Mouse (Mus musculus) liver, postnatal 0 days (tissue): ENCODE measurements around the gene Rin3. TPM values are rescaled to one million over a fixed set of nuclear protein-coding genes. Genes with fewer than 3 reads are reported as not detected.

Source experiments
- ATAC-seq: fragments of 200-750 bp; cut with Nextera tagmentation; 2 replicates; pipeline ENCODE4 v1.8.0; 2017; ENCODE audit warnings: mild to moderate bottlenecking, moderate library complexity
- DNase-seq: peaks from one replicate; pipeline ENCODE4 v3.0.0-alpha.2; 2016
- H3K27ac ChIP-seq: fragments of 300-500 bp; sonication (generic); 2 replicates; pipeline ENCODE4 v1.5.1; 2014; ENCODE audit warnings: antibody characterized with exemption, moderate library complexity, mild to moderate bottlenecking, low read depth
- H3K27me3 ChIP-seq: fragments of 300-500 bp; sonication (generic); 2 replicates; pipeline ENCODE4 v1.6.1; 2014; ENCODE audit warnings: low read length, control low read depth, mixed read lengths; ENCODE audit not compliant: insufficient read depth
- H3K36me3 ChIP-seq: fragments of 300-500 bp; sonication (generic); replicated peaks from 2 replicates; pipeline ENCODE4 v1.6.1; 2014; ENCODE audit warnings: mild to moderate bottlenecking, control low read depth, low read length, moderate library complexity, mixed read lengths; ENCODE audit not compliant: insufficient read depth
- H3K4me1 ChIP-seq: fragments of 300-500 bp; sonication (generic); 2 replicates; pipeline ENCODE4 v1.6.1; 2014; ENCODE audit warnings: antibody characterized with exemption, mild to moderate bottlenecking, control low read depth; ENCODE audit not compliant: insufficient read depth
- H3K4me2 ChIP-seq: fragments of 300-500 bp; sonication (generic); 2 replicates; pipeline ENCODE4 v1.6.1; 2014; ENCODE audit warnings: low read depth, mild to moderate bottlenecking, low read length, moderate library complexity, mixed read lengths
- H3K4me3 ChIP-seq: fragments of 300-500 bp; sonication (generic); 2 replicates; pipeline ENCODE4 v1.5.1; 2014; ENCODE audit warnings: low read depth, low read length
- H3K9ac ChIP-seq: fragments of 300-500 bp; sonication (generic); replicated peaks from 2 replicates; pipeline ENCODE4 v1.6.1; 2014; ENCODE audit warnings: mild to moderate bottlenecking, moderate library complexity
- H3K9me3 ChIP-seq: fragments of 300-500 bp; sonication (generic); 2 replicates; pipeline ENCODE4 v1.6.1; 2016; ENCODE audit warnings: mild to moderate bottlenecking, control low read depth, low read length, mixed read lengths
- CTCF ChIP-seq: sonication (generic); IDR thresholded peaks from 2 replicates; pipeline ENCODE4 v1.5.1; 2016; ENCODE audit warnings: antibody characterized with exemption, low read depth
- EP300 ChIP-seq: IDR thresholded peaks from 2 replicates; pipeline ENCODE4 v1.6.1; 2016; ENCODE audit warnings: antibody characterized with exemption, low read depth, mild to moderate bottlenecking
- WGBS: fragments of 180-500 bp; shearing (Covaris S2); extraction: QIAGEN DNeasy Blood & Tissue Kit; methylation state at CpG from one replicate; pipeline ENCODE4 v1.1.7; 2014; ENCODE audit not compliant: insufficient replicate concordance; 5-methylcytosine and 5-hydroxymethylcytosine counted together
- polyA plus RNA-seq: library from polyadenylated mRNA; unstranded; fragments of >200 nt; fragmentation: Nextera tagmentation; extraction: Ambion mirVana; gene quantifications from 2 replicates; pipeline ENCODE4 v1.2.1, GENCODE M21; 2015

Gene Rin3
- polyA plus RNA-seq, 1 experiment from 2014 or later, result 10.0 TPM

DNA sequence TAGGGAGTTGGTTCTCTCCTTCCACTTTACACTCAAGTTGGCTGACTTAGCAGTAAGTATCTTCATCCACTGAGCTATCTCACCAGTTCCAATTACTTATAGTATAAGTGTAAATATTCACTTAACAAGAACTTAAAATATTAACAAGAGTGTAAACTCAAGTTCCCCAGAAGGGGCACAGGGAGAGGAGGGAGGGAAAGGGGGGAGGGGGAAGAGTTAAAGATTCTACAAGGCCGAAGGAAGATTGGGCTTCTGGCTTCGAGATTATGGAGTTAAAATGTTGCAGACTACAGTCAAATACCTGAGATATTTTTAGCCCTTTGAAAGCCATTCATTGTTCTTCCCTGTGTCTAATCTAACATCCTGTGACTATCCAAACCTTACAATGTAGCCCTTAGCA is 141.6 kb downstream of the Rin3 start:
- 57% methylated on average over 2 of the region's 2 CpGs for WGBS
- H3K36me3 ChIP-seq, result no peaks in the 10 kb centered on the region
- H3K27me3 ChIP-seq, result no peaks in the 10 kb centered on the region
- peaks cover 3% of the 10 kb centered on the region for H3K4me1 ChIP-seq
- TF ChIP-seq EP300, result no peak
- no peak for TF ChIP-seq CTCF
- no peaks in the 10 kb centered on the region for H3K9me3 ChIP-seq
- H3K4me3 ChIP-seq, result no peak overlapping the region
- no peak overlapping the region for H3K9ac ChIP-seq
- no peak overlapping the region for H3K27ac ChIP-seq
- H3K4me2 ChIP-seq, result no peak overlapping the region
- no peak for ATAC-seq
- no peak for DNase-seq

GRCm38 (mm10) chr12:102425048-102425578 is 142.3 kb downstream of the Rin3 start:
- H3K27me3 ChIP-seq, result no peaks in the 10 kb centered on the region
- no peak overlapping the region for H3K4me3 ChIP-seq
- no peak overlapping the region for H3K4me2 ChIP-seq
- ATAC-seq (no peak), DNase-seq (no peak)
- WGBS, result 64% methylated on average over 4 of the region's 4 CpGs
- no peaks in the 10 kb centered on the region for H3K36me3 ChIP-seq
- no peak overlapping the region for H3K9ac ChIP-seq
- H3K9me3 ChIP-seq, result no peaks in the 10 kb centered on the region
- no peak overlapping the region for H3K27ac ChIP-seq
- peaks cover 3% of the 10 kb centered on the region for H3K4me1 ChIP-seq
- TF ChIP-seq CTCF, result no peak
- TF ChIP-seq EP300, result no peak

DNA sequence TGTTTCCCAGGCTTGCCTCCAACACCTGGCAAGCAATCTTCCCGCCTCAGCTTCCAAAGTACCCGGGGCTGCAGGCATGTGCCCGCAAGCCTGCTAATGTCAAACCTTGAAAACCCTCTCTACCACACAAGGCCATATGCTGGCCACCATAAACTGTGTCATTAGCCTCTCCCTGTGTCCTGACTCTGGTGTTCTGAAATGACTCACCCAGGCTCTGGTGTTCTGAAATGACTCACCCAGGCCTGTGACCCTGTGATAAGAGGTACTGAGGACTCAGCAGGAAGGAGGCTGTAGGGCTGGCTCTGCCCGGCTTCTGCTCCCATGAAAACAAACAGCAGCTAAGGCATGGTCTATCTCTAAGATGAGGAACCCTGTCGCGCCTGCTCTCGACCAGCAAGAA is 143.4 kb downstream of the Rin3 start:
- no peak overlapping the region for H3K4me2 ChIP-seq
- no peak overlapping the region for H3K27ac ChIP-seq
- H3K9me3 ChIP-seq, result no peaks in the 10 kb centered on the region
- H3K4me3 ChIP-seq, result no peak overlapping the region
- no peak overlapping the region for H3K9ac ChIP-seq
- 70% methylated on average over 7 of the region's 7 CpGs for WGBS
- peak; percentile 95 for ATAC-seq
- H3K36me3 ChIP-seq, result no peaks in the 10 kb centered on the region
- no peaks in the 10 kb centered on the region for H3K4me1 ChIP-seq
- H3K27me3 ChIP-seq, result no peaks in the 10 kb centered on the region
- peak; percentile 40 for DNase-seq
- TF ChIP-seq EP300 (peak; percentile 81), CTCF (no peak)

GRCm38 (mm10) chr12:102429656-102430055 is 146.8 kb downstream of the Rin3 start:
- Histone ChIP-seq H3K4me1 (no peaks in the 10 kb centered on the region), H3K9ac (no peak overlapping the region), H3K27me3 (no peaks in the 10 kb centered on the region), H3K4me3 (no peak overlapping the region), H3K4me2 (no peak overlapping the region), H3K9me3 (no peaks in the 10 kb centered on the region), H3K27ac (no peak overlapping the region), H3K36me3 (no peaks in the 10 kb centered on the region)
- no peak for ATAC-seq
- TF ChIP-seq EP300, result no peak
- 93% methylated on average over 5 of the region's 5 CpGs for WGBS
- DNase-seq, result no peak

- TF ChIP-seq EP300, result no peak
- TF ChIP-seq CTCF, result no peak
- no peak for ATAC-seq
- H3K27me3 ChIP-seq, result no peaks in the 10 kb centered on the region
Measured at GRCm38 (mm10) chr12:102430228-102430627, 147.4 kb downstream of the Rin3 start.

DNA sequence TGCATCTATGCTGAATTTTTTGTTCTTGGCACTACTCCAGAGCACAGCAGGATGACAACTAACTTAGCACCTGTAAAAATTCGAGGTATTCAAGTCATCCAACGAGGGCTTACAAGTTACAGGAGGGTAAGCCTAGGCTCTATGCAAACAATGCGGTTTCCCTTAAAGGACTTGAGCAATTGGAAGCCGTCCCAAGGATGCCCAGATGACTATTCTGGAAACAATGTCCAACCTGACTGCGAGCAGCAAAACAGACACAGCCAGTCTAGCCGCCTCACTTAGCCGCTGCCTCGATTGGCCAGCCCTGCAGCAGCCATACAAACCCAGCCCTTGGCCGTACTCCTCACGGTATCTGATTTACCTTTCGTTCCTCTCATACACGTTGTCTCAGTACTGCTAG is 149.4 kb downstream of the Rin3 start:
- Histone ChIP-seq H3K36me3 (no peaks in the 10 kb centered on the region), H3K27ac (no peak overlapping the region), H3K9ac (no peak overlapping the region), H3K4me3 (no peak overlapping the region), H3K27me3 (no peaks in the 10 kb centered on the region), H3K4me2 (no peak overlapping the region), H3K9me3 (no peaks in the 10 kb centered on the region), H3K4me1 (no peaks in the 10 kb centered on the region)
- DNase-seq (no peak), ATAC-seq (no peak)
- 81% methylated on average over 12 of the region's 12 CpGs for WGBS
- TF ChIP-seq CTCF (no peak), EP300 (no peak)

More at GRCm38 (mm10) chr12:102430228-102430627, 147.4 kb downstream of the Rin3 start:
- DNase-seq, result no peak
- no peak overlapping the region for H3K9ac ChIP-seq
- no peaks in the 10 kb centered on the region for H3K9me3 ChIP-seq
- no peak overlapping the region for H3K4me2 ChIP-seq
- no peak overlapping the region for H3K4me3 ChIP-seq
- no peaks in the 10 kb centered on the region for H3K4me1 ChIP-seq
- no peaks in the 10 kb centered on the region for H3K36me3 ChIP-seq
- 52% methylated on average over 4 of the region's 4 CpGs for WGBS
- no peak overlapping the region for H3K27ac ChIP-seq

GRCm38 (mm10) chr12:102434107-102434506 is 151.3 kb downstream of the Rin3 start:
- H3K9ac ChIP-seq, result no peak overlapping the region
- ATAC-seq, result no peak
- no peak overlapping the region for H3K27ac ChIP-seq
- H3K27me3 ChIP-seq, result no peaks in the 10 kb centered on the region
- H3K36me3 ChIP-seq, result no peaks in the 10 kb centered on the region
- DNase-seq, result no peak
- H3K4me2 ChIP-seq, result no peak overlapping the region
- 66% methylated on average over 4 of the region's 4 CpGs for WGBS
- TF ChIP-seq CTCF, result no peak
- TF ChIP-seq EP300, result no peak
- no peak overlapping the region for H3K4me3 ChIP-seq
- no peaks in the 10 kb centered on the region for H3K9me3 ChIP-seq
- no peaks in the 10 kb centered on the region; the same call in 1 of the 2 replicates for H3K4me1 ChIP-seq
